Mouse (Mus musculus) left cerebral cortex, adult 9 months (tissue): ENCODE data around the gene Aldoc.

ENCODE experiments used
- DNase-seq, 2 experiments: peaks; one replicate each; pipeline ENCODE4 v3.0.0; 2022; ENCODE audit warnings: low spot score in 2 of 2

The Aldoc gene

GRCm38 (mm10) chr11:78332676-78333075 lies 9.9 kb downstream of the Aldoc start:
- DNase-seq, result no peak

- no peak for DNase-seq
These were observed 11.2 kb downstream of the Aldoc start for GRCm38 (mm10) chr11:78333992-78334391.

- DNase-seq, result no peak
These were observed 14.3 kb downstream of the Aldoc start for GRCm38 (mm10) chr11:78337040-78337439.

GRCm38 (mm10) chr11:78341702-78342101 lies 18.9 kb downstream of the Aldoc start:
- no peak for DNase-seq

- DNase-seq, result peak in 1 of 2 experiments; percentile 58
These were observed 20.9 kb downstream of the Aldoc start, which contains the start of gene Unc119 for GRCm38 (mm10) chr11:78343381-78344327. TSS of gene Unc119 (plus strand) at chr11:78343482.

GRCm38 (mm10) chr11:78344328-78344889 lies 21.6 kb downstream of the Aldoc start:
- DNase-seq, result no peak

- no peak for DNase-seq
These were observed 22.3 kb downstream of the Aldoc start for GRCm38 (mm10) chr11:78344890-78345715.

- no peak for DNase-seq
These were observed 23.0 kb downstream of the Aldoc start for GRCm38 (mm10) chr11:78345801-78346200.

- DNase-seq, result no peak
These were observed 23.7 kb downstream of the Aldoc start for GRCm38 (mm10) chr11:78346326-78347069.

- DNase-seq, result peak in 1 of 2 experiments; percentile 79
These were observed 24.4 kb downstream of the Aldoc start for GRCm38 (mm10) chr11:78347070-78347754.

- no peak for DNase-seq
These were observed 25.1 kb downstream of the Aldoc start for GRCm38 (mm10) chr11:78347908-78348307.

GRCm38 (mm10) chr11:78348474-78348873 lies 25.7 kb downstream of the Aldoc start:
- no peak for DNase-seq

GRCm38 (mm10) chr11:78349441-78350358 lies 26.9 kb downstream of the Aldoc start:
- no peak for DNase-seq

- DNase-seq, result no peak
These were observed 30.3 kb downstream of the Aldoc start for GRCm38 (mm10) chr11:78353081-78353480.

- DNase-seq, result no peak
These were observed 32.1 kb downstream of the Aldoc start for GRCm38 (mm10) chr11:78354905-78355304.

GRCm38 (mm10) chr11:78355471-78356238 lies 32.9 kb downstream of the Aldoc start:
- peak in 1 of 2 experiments; percentile 57 for DNase-seq

GRCm38 (mm10) chr11:78358330-78359007 lies 35.7 kb downstream of the Aldoc start:
- no peak for DNase-seq

GRCm38 (mm10) chr11:78360125-78360788 lies 37.5 kb downstream of the Aldoc start:
- DNase-seq, result peak in 1 of 2 experiments; percentile 81
